Mouse (Mus musculus) c-Kit-positive CD71-negative TER-119-negative erythroid progenitor cells, embryonic 14.5 days (primary cell): ENCODE measurements around the gene Med18.

Experiments used
- DNase-seq: peaks from one replicate; pipeline ENCODE4 v3.0.0-alpha.2; 2013; ENCODE audit warnings: low read depth

Med18 gene

DNA sequence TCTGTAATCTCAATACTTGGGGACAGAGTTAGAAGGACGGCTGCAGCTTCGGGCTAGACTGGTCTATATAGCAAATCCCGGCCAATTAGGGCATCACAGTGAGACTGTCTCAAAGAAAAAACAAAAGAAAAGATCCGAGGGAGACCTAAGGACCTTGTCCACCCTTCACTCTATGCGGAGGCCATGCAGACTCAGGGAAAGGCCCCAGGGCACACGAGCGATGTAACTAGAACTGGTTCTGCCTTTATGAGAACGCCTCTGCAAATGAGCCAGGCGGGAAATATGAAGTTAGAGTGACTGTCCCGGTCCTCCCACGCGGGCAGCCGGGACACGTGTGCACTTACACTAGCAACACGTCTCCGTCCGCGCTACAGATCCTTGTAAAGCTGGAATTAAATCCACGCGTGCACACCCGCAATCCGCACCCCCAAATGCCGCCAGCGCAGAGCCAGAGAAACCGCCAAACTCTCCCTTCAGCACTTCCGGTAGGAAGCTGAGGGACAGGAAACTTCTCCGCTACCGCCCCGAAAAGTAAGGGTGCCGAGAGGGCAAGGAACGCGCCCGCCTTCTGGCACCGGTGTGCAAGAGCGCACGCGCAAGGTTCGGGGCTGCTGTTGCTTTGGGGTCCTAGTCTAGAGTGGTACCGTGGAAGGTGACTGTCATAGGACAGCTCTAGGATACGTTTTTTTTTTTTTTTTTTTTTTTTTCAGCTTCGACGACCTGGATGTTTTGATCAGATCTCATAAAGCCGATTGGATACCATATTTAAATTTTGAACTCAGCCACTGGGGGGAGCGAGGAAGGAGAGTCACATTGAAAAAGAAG lies at the start of gene Med18:
Gene Med18 (minus strand): TSS at position 492 of the 825 bp plus-strand sequence.
- DNase-seq = peak; percentile 87

DNA sequence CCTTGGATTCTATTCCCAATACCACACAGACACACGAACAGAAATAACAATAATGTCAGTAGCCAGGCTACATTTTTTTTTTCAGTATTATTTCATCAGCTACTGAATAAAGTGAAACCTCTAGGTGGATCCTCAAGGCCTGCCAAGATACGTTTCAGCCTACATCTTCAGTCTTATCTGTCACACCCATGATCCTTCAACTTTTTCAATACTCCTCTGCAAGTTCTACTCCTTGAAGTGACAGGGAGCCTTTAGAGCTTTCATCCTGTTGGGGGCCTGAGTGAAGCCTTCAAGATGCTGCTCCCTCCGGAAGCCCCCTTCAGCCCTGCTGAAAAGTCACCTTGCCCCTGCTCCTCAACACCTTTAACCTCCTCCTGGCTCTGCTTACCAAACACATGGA lies 48.4 kb upstream of the Med18 start:
- DNase-seq = no peak

DNA sequence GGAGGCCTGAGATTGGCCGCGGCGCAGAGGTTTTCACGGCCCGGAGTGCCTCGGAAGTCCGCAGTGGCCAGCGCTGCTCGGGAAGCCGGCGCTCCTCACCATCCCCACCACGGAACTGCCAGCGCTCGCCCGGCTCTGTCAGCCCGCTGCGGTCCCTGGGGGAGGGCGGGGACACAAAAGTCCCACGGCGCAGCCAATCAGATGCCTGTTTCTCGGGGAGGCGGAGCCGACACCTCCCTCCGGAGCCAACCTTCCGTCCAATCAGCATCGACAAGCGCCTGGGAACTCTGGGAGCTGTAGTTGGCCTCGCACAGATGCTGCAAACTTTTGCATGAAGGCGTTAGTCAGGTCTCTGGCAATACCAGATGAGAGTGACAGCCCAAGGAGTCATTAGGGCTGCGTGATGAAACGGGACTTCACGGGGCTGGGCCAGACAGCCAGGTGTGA lies 46.7 kb upstream of the Med18 start, which contains the start of gene Sesn2:
Gene Sesn2 (minus strand): TSS at position 150 of the 447 bp plus-strand sequence.
- DNase-seq = peak; percentile 98

DNA sequence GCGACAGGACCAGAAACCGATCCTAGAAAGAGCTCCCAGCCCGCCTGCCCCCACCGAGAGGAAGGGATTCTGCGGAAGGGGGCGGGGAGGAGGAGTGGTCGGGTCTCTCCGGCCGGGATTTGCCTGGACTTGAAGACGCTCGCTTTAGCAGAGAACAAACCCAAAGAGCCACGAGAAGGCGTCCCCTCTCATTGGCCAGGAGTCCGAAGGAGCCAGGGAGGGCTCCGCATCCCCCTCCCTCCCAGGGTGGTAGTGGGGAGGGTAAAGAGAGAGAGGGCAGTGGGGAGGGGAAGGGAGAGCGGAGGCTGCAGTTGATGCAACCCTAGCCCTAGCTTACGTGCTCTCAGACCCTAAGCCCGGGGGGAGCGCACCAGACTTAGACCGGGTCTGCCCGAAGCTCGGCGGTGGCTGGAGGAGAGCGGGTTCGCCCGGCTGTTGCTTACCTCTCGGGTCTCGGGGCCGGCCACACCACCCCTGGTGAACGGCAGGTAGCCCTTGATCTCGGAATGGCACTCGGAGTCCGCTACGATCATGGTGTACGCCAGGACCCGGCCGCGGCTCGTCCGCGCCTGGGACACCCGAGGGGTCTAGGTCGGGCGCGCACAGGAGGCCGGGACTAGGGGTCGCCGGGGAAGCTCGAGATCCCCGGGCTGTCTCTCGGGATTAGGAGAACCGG lies 46.0 kb upstream of the Med18 start:
- DNase-seq = no peak

DNA sequence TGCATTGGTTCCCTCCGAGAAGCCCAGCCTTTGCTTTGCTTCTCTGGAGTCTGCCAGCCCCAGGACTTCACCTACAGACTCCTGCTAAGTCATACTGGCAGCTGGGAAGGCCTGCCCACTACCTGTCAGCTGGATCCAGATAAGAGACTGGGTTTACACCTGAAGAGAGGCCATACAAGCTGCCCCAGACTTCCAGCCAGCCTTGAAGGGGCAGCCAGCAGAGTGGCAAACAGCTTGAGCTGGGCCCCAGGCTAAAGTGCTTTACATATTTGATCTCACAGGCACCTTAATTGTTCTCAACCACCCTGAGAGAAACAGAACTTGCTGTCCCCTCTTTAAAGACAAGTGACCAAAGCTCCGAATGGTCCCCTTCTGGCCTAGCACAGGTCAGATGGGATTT lies 43.5 kb upstream of the Med18 start:
- DNase-seq = no peak

DNA sequence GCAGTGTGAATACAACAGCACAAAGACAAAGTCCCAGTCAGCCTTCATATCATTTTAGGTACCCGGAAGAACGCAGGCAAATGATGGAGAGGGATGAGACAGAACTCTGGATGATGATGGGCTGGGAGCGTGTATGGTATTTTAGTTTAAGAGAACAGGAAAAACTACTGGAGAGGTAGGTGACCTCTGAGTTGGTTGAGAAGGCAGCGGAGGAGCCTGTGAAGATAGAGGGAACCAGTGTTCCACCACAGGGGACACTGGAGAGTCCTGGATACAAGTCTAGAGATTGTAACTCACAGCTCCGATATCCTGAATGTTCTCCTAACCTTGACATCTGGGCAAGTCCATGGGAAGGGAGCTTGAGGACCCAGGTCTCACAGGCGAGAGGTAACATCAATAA lies 42.5 kb upstream of the Med18 start:
- DNase-seq = no peak

DNA sequence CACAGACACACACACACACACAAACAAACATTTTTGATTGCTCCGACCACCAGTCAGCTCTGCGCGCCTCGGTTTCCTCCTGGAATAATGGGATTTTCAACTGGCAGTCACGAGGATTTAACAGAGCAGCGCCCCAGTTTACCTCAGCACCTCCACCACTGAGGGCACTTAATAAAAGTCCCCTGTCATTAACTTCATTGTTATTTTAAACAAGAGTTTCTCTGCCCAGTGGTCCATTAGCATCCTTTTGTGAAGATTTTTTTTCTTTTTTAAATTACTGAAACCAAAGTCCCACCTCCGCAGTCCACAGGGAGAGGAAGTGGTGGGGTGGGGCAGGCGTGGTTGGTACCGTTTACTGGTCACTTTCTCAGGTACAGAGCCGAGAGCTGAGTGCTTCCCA lies 42.1 kb upstream of the Med18 start:
- no peak for DNase-seq

DNA sequence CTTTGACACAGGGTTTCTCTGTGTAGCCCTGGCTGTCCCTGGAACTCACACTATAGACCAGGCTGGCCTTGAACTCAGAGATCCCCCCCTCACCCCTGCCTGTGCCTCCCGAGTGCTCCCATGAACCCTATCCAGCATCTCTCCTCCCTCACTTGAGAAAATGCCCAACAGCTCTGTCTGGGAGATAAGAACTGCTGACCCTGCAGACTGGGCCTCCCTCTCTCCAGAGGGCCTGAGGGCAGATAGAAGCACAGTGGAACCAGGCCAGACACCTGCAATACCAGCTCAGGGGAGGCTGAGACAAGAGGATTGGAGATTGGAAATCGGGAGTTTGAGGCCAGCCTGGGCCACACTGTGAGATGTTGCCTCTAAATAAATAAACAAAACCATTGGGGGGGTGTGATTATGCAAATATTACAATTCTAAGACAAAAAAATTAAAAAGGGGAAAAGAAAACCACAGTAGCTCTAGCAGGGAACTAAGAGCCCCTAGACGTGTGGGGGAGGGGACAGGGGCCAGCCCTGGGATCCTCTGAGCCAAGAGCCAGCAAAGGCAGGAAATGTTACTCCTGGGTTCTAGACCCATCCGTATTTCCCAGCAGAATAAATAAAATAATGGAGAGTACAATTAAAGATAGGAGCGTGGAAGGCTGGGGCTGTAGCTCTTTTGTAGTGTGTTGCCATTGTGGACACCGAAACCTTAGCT lies 41.5 kb upstream of the Med18 start:
- DNase-seq = no peak

DNA sequence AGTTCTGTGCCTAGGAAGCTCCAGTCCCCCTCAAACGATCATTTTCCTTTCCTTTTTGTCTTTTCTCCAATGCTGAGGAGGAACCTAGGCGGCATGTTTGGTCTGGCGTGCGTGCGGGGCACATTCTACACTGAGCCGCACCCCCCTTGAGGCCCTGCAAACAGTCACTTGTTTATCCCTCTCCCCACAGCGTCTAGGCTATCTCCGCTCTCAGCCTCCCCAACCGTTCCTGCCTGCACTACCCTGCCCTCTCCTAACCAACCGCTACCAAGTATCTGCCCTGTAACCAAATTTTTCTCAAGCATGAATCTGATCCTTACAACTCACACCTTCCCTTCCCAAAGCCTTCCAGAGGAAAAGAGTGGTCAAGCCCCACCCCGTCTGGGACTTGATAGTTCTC lies 39.6 kb upstream of the Med18 start:
- DNase-seq = no peak

DNA sequence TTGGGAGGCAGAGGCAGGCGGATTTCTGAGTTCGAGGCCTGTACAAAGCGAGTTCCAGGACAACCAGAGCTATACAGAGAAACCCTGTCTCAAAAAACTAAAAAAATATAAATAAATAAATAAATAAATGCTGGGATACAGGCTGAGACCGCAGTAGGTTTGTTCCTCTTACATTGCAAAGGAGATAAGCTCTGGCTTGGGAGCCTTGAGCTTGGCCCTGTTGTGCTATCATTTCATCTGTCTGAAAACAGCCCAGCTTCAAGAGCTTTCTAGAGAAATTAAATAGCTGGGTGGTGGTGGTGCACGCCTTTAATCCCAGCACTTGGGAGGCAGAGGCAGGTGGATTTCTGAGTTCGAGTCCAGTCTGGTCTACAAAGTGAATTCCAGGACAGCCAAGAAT lies 37.9 kb upstream of the Med18 start:
- DNase-seq = no peak

DNA sequence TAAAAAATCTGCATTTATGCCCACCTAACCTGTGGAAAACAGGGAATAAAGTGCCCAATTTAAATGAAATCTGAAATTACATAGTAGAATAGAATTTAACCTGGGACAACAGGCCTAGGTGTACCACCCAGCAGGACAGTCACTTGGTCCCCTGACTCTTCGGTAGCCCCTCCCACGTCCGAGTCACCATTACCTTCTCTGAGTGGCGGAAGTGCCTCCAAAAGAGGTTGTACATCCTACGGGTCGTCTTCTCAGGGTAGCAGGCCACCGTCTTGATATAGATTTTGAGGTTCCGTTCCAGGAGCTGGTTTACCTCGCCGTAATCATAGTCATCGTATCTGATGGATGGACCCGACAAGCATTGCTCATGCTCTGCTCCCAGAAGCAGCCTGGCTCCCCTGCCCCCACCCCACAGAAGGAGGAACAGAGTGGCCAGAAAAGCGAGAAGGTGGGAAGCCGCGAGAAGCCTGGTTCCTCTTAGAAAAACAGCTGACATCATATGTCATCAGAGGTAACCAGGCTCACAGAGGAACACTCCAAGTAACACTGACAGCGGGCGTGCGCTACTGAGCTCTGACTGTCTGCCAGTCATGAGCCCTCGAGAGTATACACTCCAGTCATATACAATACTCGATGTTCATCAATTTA lies 30.7 kb upstream of the Med18 start:
- DNase-seq = peak; percentile 49

DNA sequence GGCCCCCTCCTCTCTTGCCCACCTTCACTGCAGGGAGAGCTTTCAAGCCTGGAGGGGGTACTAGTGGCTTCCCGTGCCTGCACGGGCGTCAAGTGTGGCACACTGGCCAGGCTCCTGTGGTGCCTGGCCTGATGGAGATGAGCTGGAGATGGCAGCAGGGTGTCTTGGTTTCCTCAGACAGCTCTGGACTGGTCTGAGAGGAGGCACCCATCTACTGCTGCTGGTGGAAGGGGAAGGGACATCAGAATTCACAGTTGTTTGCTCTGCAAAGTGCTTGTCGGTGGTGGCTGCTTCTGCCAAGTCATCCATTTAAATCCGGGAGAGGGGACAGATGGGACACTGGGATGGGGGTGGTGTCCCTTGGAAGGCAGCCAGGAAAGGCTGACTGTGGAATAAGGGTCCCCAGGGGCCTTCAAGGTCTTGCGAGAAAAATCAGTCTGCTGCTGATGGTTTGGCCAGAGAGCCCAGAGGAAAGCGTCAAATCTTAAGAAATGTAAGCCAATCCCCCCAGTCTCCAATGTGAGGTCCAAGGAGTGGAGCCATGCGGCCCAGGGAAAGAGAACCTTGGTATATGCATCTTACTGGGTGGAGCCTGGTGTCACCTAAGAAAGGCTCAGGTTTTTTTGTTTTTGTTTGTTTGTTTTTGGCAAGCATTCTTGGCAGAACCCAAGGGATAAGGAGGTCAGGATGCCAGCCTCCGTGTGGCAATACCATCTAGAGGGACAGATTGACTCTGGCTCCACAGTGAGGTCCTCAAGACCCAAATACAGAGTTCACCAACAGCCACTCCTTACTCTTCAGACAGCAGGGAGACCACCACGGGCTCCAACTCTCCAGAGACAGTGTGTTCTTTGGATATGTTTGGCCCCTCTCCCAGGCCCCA lies 28.7 kb upstream of the Med18 start:
- no peak for DNase-seq

DNA sequence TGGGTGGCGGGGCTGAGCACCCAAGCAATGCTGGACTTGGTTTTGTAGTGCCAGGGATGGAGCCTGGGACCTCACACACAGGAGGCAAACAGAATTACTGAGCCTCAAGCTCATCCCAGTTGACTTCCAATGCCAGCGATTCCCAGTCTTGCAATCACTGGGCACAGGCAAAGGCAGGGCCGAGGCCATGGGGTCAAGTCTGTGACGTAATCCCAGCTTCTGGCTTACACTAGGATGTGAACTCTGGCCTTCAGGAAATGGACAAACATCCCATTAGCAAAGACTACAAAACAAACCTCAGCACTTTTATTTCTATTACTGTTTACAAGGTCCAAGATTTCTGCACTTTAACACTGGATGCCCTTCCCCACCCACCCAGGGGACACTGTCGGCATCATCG lies 28.0 kb upstream of the Med18 start:
- no peak for DNase-seq

DNA sequence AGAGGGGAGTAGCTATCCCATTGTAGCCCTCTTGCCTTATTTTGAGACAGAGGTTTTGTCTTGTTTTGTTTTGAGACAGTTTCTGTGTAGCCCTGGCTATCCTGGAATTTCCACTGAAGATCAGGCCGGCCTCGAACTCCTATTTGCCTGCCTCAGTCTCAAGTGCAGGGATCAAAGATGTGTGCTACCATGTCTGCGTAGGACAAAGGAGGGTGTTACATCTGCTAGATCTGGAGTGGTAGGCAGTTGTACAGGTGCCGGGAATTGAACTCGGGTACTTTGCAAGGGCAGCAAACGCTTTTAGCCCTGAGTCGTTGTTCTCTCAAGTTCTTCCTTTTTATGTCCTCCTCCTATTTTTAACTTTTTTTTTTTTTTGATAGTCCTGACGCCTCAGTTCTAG lies 27.3 kb upstream of the Med18 start:
- no peak for DNase-seq

DNA sequence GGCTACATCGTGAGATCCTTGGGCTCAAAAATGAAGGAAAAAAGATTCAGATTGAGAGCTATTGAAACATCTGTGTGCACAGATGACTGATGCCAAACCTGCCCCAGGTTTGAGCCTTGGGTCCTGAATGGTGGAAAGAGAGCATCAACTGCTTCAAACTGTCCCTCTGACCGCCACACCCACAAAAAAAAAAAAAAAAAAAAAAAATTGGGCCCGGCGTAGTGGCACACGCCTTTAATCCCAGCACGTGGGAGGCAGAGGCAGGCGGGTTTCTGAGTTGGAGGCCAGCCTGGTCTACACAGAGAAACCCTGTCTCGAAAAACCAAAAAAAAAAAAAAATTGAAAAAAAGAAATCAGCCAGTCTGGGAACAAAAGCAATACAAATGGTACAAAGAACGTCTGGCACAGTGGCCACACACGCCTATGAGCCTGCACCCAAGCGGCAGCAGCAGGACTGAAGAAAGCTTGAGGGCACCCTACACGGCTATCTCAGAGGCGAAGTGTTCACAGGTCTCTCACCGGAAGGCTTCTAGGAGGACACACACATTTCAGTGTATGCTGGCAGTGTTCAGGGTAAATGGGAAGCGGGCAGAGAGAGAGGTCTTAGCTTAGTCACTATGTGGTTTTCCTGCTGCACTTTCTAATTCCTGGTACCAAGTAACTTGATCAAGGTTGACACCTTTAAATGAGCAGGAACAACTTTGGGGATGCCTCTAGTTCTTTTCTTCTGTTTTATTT lies 26.7 kb upstream of the Med18 start:
- no peak for DNase-seq

DNA sequence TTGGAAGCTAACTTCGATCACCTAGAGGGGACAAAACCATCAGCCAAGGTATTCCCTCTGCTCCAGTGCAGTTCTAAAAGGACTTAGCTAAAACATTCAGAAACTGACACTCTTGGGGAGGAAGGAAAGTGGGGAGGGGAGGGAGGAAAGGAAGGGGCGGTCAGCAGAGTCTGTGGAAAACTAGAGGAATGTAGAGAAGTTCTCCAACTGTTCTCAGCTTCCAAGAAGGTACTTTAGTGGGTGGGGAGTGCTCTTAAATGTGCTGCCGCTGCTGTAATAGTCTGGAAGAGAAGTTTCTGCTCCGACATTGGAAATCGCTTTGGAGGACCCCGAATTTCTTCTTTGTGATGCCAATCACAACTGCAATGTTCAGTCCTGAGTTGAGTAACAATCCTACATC lies 25.3 kb upstream of the Med18 start:
- no peak for DNase-seq

DNA sequence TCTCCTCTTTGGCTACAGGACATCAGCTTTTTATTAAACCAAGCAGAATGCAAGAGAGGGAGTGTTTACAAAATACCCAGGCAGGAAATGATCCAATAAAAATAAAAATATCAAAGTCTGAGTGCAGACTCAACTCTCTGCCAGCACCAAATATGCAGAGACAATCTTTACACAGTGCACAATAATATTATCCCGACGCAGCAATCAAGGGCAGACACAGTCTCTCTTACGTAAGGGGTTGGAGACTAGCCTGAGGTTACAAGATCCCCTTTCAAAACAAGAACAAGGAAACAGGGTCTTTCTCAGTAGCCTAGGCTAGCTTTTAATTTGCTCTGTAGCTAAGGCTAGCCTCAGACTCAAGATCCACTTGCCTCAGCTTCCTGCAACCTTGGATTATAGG lies 24.8 kb upstream of the Med18 start:
- DNase-seq = no peak

DNA sequence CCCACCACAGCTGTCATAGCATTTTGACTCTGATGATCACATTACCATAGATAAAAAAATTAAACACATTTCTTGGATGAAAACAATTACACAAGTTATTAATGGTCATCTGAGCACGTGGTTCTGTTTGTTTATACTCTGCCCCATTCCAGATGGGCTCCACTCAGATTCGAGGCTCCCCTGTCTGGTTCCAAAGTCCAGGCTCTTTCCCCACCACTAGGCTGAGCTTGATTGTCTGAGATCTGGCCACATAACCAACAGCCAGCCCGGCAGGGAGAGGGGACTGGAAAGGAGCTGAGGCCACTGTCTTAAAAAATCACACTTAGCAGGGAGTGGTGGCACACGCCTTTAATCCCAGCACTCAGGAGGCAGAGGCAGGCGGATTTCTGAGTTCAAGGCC lies 21.1 kb upstream of the Med18 start:
- no peak for DNase-seq

DNA sequence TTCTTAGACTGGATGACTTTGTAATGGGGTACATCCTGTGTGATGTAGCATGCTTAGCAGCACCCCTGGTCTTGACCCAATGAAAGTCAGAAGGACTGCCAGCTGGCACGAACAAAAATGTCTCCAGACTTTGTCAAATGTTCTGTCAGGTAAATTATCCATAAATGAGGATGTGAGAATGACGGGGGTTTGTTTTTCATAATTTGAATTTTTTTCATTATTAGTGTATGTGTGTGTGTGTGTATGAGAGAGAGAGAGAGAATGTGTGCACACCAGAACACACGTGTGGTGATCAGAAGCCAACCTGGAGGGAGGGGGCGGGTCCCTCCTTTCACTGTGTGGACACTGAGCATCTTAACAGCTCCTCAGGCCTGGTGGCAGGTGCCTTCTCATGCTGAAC lies 20.5 kb upstream of the Med18 start:
- DNase-seq = no peak

DNA sequence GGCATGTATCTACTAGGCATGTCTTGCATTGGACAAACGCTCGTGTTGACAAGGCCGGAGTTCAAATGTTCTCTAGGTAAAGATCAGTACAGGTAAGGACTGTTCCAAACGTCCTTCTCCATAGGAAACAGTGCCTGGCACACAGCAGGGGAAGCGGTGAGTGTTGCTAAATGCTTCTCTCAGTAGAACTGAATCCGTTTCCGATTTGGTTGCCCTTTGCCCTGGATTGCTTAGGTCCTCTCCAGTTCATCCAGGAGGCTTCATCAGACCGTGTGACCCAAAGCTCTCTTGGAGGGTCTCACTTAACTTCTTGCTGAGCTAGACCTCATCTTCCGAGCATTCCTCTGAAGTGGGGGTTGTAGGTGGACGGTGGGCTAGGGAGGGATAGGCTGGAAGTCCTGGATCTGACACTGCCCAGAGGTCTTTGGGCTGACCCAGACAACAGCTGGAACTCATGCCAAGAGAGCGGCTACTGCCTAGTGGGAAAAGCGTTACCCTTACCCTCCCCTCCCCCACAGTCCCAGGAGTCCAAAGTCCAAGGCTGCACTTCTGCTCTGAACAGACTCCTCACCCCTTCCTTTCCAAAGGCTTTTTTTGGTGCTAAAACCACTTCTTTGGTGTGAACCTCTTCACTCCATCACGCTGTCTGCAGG lies 19.4 kb upstream of the Med18 start:
- no peak for DNase-seq
